Mouse (Mus musculus): ENCODE measurements around the gene Rnf43.

The Rnf43 gene

GRCm38 (mm10) chr11:87710262-87710615 lies 47.7 kb downstream of the Rnf43 start:
- no peak for DNase-seq (ENCODE audit: low spot score)

GRCm38 (mm10) chr11:87712188-87712587 lies 49.7 kb downstream of the Rnf43 start:
- DNase-seq (ENCODE audit: low spot score) = no peak

- no peak for DNase-seq (ENCODE audit: low spot score)
These were observed 53.5 kb downstream of the Rnf43 start for GRCm38 (mm10) chr11:87715999-87716398.

- DNase-seq (ENCODE audit: low spot score) = no peak
These were observed 57.0 kb downstream of the Rnf43 start for GRCm38 (mm10) chr11:87719526-87719925.

- DNase-seq (ENCODE audit: low spot score) = no peak
These were observed 57.8 kb downstream of the Rnf43 start for GRCm38 (mm10) chr11:87720324-87720723.

GRCm38 (mm10) chr11:87720839-87721238 lies 58.3 kb downstream of the Rnf43 start:
- DNase-seq (ENCODE audit: low spot score) = no peak

GRCm38 (mm10) chr11:87722168-87722567 lies 59.6 kb downstream of the Rnf43 start:
- DNase-seq (ENCODE audit: low spot score) = no peak

GRCm38 (mm10) chr11:87722891-87723290 lies 60.4 kb downstream of the Rnf43 start:
- DNase-seq (ENCODE audit: low spot score) = no peak

- DNase-seq (ENCODE audit: low spot score) = no peak
These were observed 63.0 kb downstream of the Rnf43 start for GRCm38 (mm10) chr11:87725515-87725914.

GRCm38 (mm10) chr11:87725964-87726562 lies 63.5 kb downstream of the Rnf43 start:
- DNase-seq (ENCODE audit: low spot score) = peak; percentile 92

- no peak for DNase-seq (ENCODE audit: low spot score)
These were observed 64.5 kb downstream of the Rnf43 start for GRCm38 (mm10) chr11:87727021-87727420.

- no peak for DNase-seq (ENCODE audit: low spot score)
These were observed 64.9 kb downstream of the Rnf43 start for GRCm38 (mm10) chr11:87727471-87727870.

- DNase-seq (ENCODE audit: low spot score) = no peak
These were observed 66.5 kb downstream of the Rnf43 start for GRCm38 (mm10) chr11:87728850-87729592.

- peak; percentile 82 for DNase-seq (ENCODE audit: low spot score)
These were observed 67.2 kb downstream of the Rnf43 start for GRCm38 (mm10) chr11:87729593-87730185.

- no peak for DNase-seq (ENCODE audit: low spot score)
These were observed 68.3 kb downstream of the Rnf43 start for GRCm38 (mm10) chr11:87730652-87731310.

GRCm38 (mm10) chr11:87734346-87734745 lies 71.8 kb downstream of the Rnf43 start:
- no peak for DNase-seq (ENCODE audit: low spot score)

GRCm38 (mm10) chr11:87735691-87736090 lies 73.2 kb downstream of the Rnf43 start:
- no peak for DNase-seq (ENCODE audit: low spot score)

GRCm38 (mm10) chr11:87736647-87737134 lies 74.2 kb downstream of the Rnf43 start:
- peak; percentile 86 for DNase-seq (ENCODE audit: low spot score)

GRCm38 (mm10) chr11:87737175-87737740 lies 74.7 kb downstream of the Rnf43 start, which contains the start of gene Supt4a:
Gene Supt4a (plus strand): TSS chr11:87737552.
- DNase-seq (ENCODE audit: low spot score) = peak; percentile 95

GRCm38 (mm10) chr11:87743691-87744090 lies 81.2 kb downstream of the Rnf43 start:
- no peak for DNase-seq (ENCODE audit: low spot score)

- DNase-seq (ENCODE audit: low spot score) = no peak
These were observed 82.4 kb downstream of the Rnf43 start for GRCm38 (mm10) chr11:87744964-87745363.

All from c-Kit-positive CD71-positive TER-119-positive erythroid progenitor cells, embryonic 14.5 days (primary cell).